Mouse (Mus musculus): ENCODE measurements around the gene Tbc1d19. TPM values are rescaled to one million over a fixed set of nuclear protein-coding genes. Genes with fewer than 3 reads are reported as not detected.

Tbc1d19 gene
- polyA plus RNA-seq, 1 experiment, result 22.5 TPM

GRCm38 (mm10) chr5:53920416-53920815 lies 111.0 kb downstream of the Tbc1d19 start:
- Histone ChIP-seq H3K36me3 (ENCODE audit: control insufficient read depth, insufficient read depth, low read length, poor library complexity, severe bottlenecking) (no peaks in the 10 kb centered on the region), H3K9ac (ENCODE audit: low read depth, poor library complexity, severe bottlenecking) (no peak overlapping the region), H3K27ac (ENCODE audit: insufficient read depth, low read length) (no peak overlapping the region), H3K9me3 (replicated peaks; ENCODE audit: control insufficient read depth, insufficient read depth, low read length, poor library complexity, severe bottlenecking) (no peaks in the 10 kb centered on the region), H3K27me3 (ENCODE audit: control insufficient read depth, insufficient read depth, low read length, poor library complexity, severe bottlenecking) (no peaks in the 10 kb centered on the region), H3K4me1 (ENCODE audit: control insufficient read depth, insufficient read depth, low read length) (no peaks in the 10 kb centered on the region), H3K4me3 (ENCODE audit: low read depth, low read length) (no peak overlapping the region)
- TF ChIP-seq CTCF (IDR thresholded peaks at IDR 0.05; ENCODE audit: low read depth, low read length), result no peak
- no peak for TF ChIP-seq POLR2A (IDR thresholded peaks at IDR 0.05; ENCODE audit: insufficient read depth, low read length)
- no peak for TF ChIP-seq EP300 (IDR thresholded peaks at IDR 0.05; ENCODE audit: insufficient read depth, low read depth, low read length)

GRCm38 (mm10) chr5:53922149-53922904 lies 112.9 kb downstream of the Tbc1d19 start:
- Histone ChIP-seq H3K27ac (ENCODE audit: insufficient read depth, low read length) (no peak overlapping the region), H3K9ac (ENCODE audit: low read depth, poor library complexity, severe bottlenecking) (no peak overlapping the region), H3K36me3 (ENCODE audit: control insufficient read depth, insufficient read depth, low read length, poor library complexity, severe bottlenecking) (no peaks in the 10 kb centered on the region), H3K27me3 (ENCODE audit: control insufficient read depth, insufficient read depth, low read length, poor library complexity, severe bottlenecking) (no peaks in the 10 kb centered on the region), H3K9me3 (replicated peaks; ENCODE audit: control insufficient read depth, insufficient read depth, low read length, poor library complexity, severe bottlenecking) (no peaks in the 10 kb centered on the region), H3K4me3 (ENCODE audit: low read depth, low read length) (no peak overlapping the region), H3K4me1 (ENCODE audit: control insufficient read depth, insufficient read depth, low read length) (no peaks in the 10 kb centered on the region)
- no peak for TF ChIP-seq EP300 (IDR thresholded peaks at IDR 0.05; ENCODE audit: insufficient read depth, low read depth, low read length)
- TF ChIP-seq CTCF (IDR thresholded peaks at IDR 0.05; ENCODE audit: low read depth, low read length), result no peak
- TF ChIP-seq POLR2A (IDR thresholded peaks at IDR 0.05; ENCODE audit: insufficient read depth, low read length), result no peak

DNA sequence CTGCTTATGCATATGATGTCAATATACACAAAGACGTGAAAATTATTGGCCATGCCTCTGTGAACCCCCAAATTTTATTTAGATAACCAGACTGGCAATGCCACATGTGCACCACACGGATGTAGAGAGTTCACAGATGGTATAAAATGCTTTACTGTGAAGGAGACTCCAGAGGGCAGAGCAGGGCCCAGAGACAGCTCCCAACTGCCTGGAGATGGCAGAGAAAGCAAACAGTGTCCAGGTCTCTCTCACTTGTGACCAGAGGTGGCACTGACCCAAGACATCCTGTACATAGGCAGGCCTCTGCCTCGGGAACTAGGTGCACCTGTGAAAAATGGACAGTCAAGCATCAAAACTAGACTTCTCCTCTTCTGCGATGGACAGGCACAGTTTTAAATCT lies 114.6 kb downstream of the Tbc1d19 start:
- Histone ChIP-seq H3K9me3 (replicated peaks; ENCODE audit: control insufficient read depth, insufficient read depth, low read length, poor library complexity, severe bottlenecking) (no peaks in the 10 kb centered on the region), H3K36me3 (ENCODE audit: control insufficient read depth, insufficient read depth, low read length, poor library complexity, severe bottlenecking) (no peaks in the 10 kb centered on the region), H3K9ac (ENCODE audit: low read depth, poor library complexity, severe bottlenecking) (no peak overlapping the region), H3K27ac (ENCODE audit: insufficient read depth, low read length) (no peak overlapping the region), H3K4me3 (ENCODE audit: low read depth, low read length) (no peak overlapping the region), H3K4me1 (ENCODE audit: control insufficient read depth, insufficient read depth, low read length) (no peaks in the 10 kb centered on the region), H3K27me3 (ENCODE audit: control insufficient read depth, insufficient read depth, low read length, poor library complexity, severe bottlenecking) (no peaks in the 10 kb centered on the region)
- no peak for TF ChIP-seq CTCF (IDR thresholded peaks at IDR 0.05; ENCODE audit: low read depth, low read length)
- TF ChIP-seq POLR2A (IDR thresholded peaks at IDR 0.05; ENCODE audit: insufficient read depth, low read length), result no peak
- TF ChIP-seq EP300 (IDR thresholded peaks at IDR 0.05; ENCODE audit: insufficient read depth, low read depth, low read length), result no peak

GRCm38 (mm10) chr5:53926301-53926855 lies 117.0 kb downstream of the Tbc1d19 start:
- no peaks in the 10 kb centered on the region for H3K36me3 ChIP-seq (ENCODE audit: control insufficient read depth, insufficient read depth, low read length, poor library complexity, severe bottlenecking)
- H3K4me3 ChIP-seq (ENCODE audit: low read depth, low read length), result no peak overlapping the region
- no peak overlapping the region for H3K9ac ChIP-seq (ENCODE audit: low read depth, poor library complexity, severe bottlenecking)
- no peak overlapping the region for H3K27ac ChIP-seq (ENCODE audit: insufficient read depth, low read length)
- no peaks in the 10 kb centered on the region for H3K4me1 ChIP-seq (ENCODE audit: control insufficient read depth, insufficient read depth, low read length)
- no peaks in the 10 kb centered on the region for H3K9me3 ChIP-seq (replicated peaks; ENCODE audit: control insufficient read depth, insufficient read depth, low read length, poor library complexity, severe bottlenecking)
- H3K27me3 ChIP-seq (ENCODE audit: control insufficient read depth, insufficient read depth, low read length, poor library complexity, severe bottlenecking), result no peaks in the 10 kb centered on the region
- no peak for TF ChIP-seq CTCF (IDR thresholded peaks at IDR 0.05; ENCODE audit: low read depth, low read length)
- no peak for TF ChIP-seq EP300 (IDR thresholded peaks at IDR 0.05; ENCODE audit: insufficient read depth, low read depth, low read length)
- no peak for TF ChIP-seq POLR2A (IDR thresholded peaks at IDR 0.05; ENCODE audit: insufficient read depth, low read length)

DNA sequence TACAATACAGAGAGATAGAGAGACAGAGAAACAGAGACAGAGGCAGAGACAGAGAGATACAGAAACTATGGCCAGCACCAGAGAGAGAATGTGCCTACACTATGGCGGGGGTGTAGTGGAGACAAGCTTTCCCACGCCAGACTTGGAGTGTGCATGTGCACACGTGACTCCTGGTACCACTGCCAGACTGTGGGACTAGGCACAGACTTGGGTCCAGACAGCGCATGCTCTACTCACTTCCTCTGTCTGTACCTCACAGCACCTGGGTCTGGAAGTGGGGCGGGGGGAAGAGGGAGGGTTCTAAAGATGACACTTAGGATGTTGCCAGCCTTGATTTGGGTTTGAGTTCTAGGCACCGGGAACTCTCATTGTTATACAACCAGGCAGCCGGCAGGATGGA lies 118.5 kb downstream of the Tbc1d19 start:
- no peaks in the 10 kb centered on the region for H3K27me3 ChIP-seq (ENCODE audit: control insufficient read depth, insufficient read depth, low read length, poor library complexity, severe bottlenecking)
- no peak overlapping the region for H3K9ac ChIP-seq (ENCODE audit: low read depth, poor library complexity, severe bottlenecking)
- H3K36me3 ChIP-seq (ENCODE audit: control insufficient read depth, insufficient read depth, low read length, poor library complexity, severe bottlenecking), result no peaks in the 10 kb centered on the region
- no peak overlapping the region for H3K4me3 ChIP-seq (ENCODE audit: low read depth, low read length)
- TF ChIP-seq POLR2A (IDR thresholded peaks at IDR 0.05; ENCODE audit: insufficient read depth, low read length), result no peak
- TF ChIP-seq EP300 (IDR thresholded peaks at IDR 0.05; ENCODE audit: insufficient read depth, low read depth, low read length), result no peak
- TF ChIP-seq CTCF (IDR thresholded peaks at IDR 0.05; ENCODE audit: low read depth, low read length), result no peak
- H3K27ac ChIP-seq (ENCODE audit: insufficient read depth, low read length), result no peak overlapping the region
- H3K9me3 ChIP-seq (replicated peaks; ENCODE audit: control insufficient read depth, insufficient read depth, low read length, poor library complexity, severe bottlenecking), result no peaks in the 10 kb centered on the region
- H3K4me1 ChIP-seq (ENCODE audit: control insufficient read depth, insufficient read depth, low read length), result no peaks in the 10 kb centered on the region

GRCm38 (mm10) chr5:53928537-53928936 lies 119.1 kb downstream of the Tbc1d19 start:
- Histone ChIP-seq H3K27ac (ENCODE audit: insufficient read depth, low read length) (no peak overlapping the region), H3K9me3 (replicated peaks; ENCODE audit: control insufficient read depth, insufficient read depth, low read length, poor library complexity, severe bottlenecking) (no peaks in the 10 kb centered on the region), H3K9ac (ENCODE audit: low read depth, poor library complexity, severe bottlenecking) (no peak overlapping the region), H3K27me3 (ENCODE audit: control insufficient read depth, insufficient read depth, low read length, poor library complexity, severe bottlenecking) (no peaks in the 10 kb centered on the region), H3K36me3 (ENCODE audit: control insufficient read depth, insufficient read depth, low read length, poor library complexity, severe bottlenecking) (no peaks in the 10 kb centered on the region), H3K4me3 (ENCODE audit: low read depth, low read length) (no peak overlapping the region), H3K4me1 (ENCODE audit: control insufficient read depth, insufficient read depth, low read length) (no peaks in the 10 kb centered on the region)
- TF ChIP-seq CTCF (IDR thresholded peaks at IDR 0.05; ENCODE audit: low read depth, low read length) (no peak), EP300 (IDR thresholded peaks at IDR 0.05; ENCODE audit: insufficient read depth, low read depth, low read length) (no peak), POLR2A (IDR thresholded peaks at IDR 0.05; ENCODE audit: insufficient read depth, low read length) (no peak)

Data from ES-Bruce4 (cell line).